Mouse (Mus musculus) intestine, embryonic 14.5 days (tissue): ENCODE data around the gene E130114P18Rik. TPM values are rescaled to one million over a fixed set of nuclear protein-coding genes. Genes with fewer than 3 reads are reported as not detected.

Experiments
- ATAC-seq: fragments of 200-750 bp; cut with Nextera tagmentation; replicated peaks from 2 replicates; pipeline ENCODE4 v1.8.0; 2017; ENCODE audit warnings: low read depth, moderate number of reproducible peaks, moderate TSS enrichment, moderate library complexity; ENCODE audit not compliant: low FRiP score, low TSS enrichment
- DNase-seq: peaks from one replicate; pipeline ENCODE4 v3.0.0-alpha.2; 2018; ENCODE audit warnings: low spot score
- H3K27ac ChIP-seq: fragments of 300-500 bp; sonication (generic); 2 replicates; pipeline ENCODE4 v1.5.1; 2014; ENCODE audit warnings: low read depth, mild to moderate bottlenecking, control low read depth
- H3K27me3 ChIP-seq: fragments of 300-500 bp; sonication (generic); replicated peaks from 2 replicates; pipeline ENCODE4 v1.6.1; 2014; ENCODE audit warnings: low read length, control low read depth; ENCODE audit not compliant: control insufficient read depth, insufficient read depth
- H3K36me3 ChIP-seq: fragments of 300-500 bp; sonication (generic); 2 replicates; pipeline ENCODE4 v1.6.1; 2014; ENCODE audit warnings: low read length, control low read depth; ENCODE audit not compliant: control insufficient read depth, insufficient read depth
- H3K4me1 ChIP-seq: fragments of 300-500 bp; sonication (generic); replicated peaks from 2 replicates; pipeline ENCODE4 v1.6.1; 2014; ENCODE audit warnings: low read length, control low read depth, mixed read lengths; ENCODE audit not compliant: control insufficient read depth, insufficient read depth
- H3K4me2 ChIP-seq: fragments of 300-500 bp; sonication (generic); 2 replicates; pipeline ENCODE4 v1.6.1; 2014; ENCODE audit warnings: low read length
- H3K4me3 ChIP-seq: fragments of 300-500 bp; sonication (generic); 2 replicates; pipeline ENCODE4 v1.5.1; 2014; ENCODE audit warnings: low read depth, low read length, control low read depth, mixed read lengths
- H3K9ac ChIP-seq: fragments of 300-500 bp; sonication (generic); 2 replicates; pipeline ENCODE4 v1.6.1; 2014; ENCODE audit warnings: mild to moderate bottlenecking, low read length
- H3K9me3 ChIP-seq: fragments of 300-500 bp; sonication (generic); 2 replicates; pipeline ENCODE4 v1.6.1; 2016; ENCODE audit warnings: low read length, control low read depth; ENCODE audit not compliant: control insufficient read depth
- WGBS: fragments of 180-500 bp; shearing (Covaris S2); extraction: QIAGEN DNeasy Blood & Tissue Kit; methylation state at CpG from one replicate; pipeline ENCODE4 v1.1.7; 2014; 5-methylcytosine and 5-hydroxymethylcytosine counted together
- polyA plus RNA-seq: library from polyadenylated mRNA; unstranded; fragments of >200 nt; fragmentation: Nextera tagmentation; extraction: Ambion mirVana; gene quantifications from 2 replicates; pipeline ENCODE4 v1.2.1, GENCODE M21; 2014

E130114P18Rik gene
- polyA plus RNA-seq, 1 experiment from 2014 or later, result 5.2 TPM

DNA sequence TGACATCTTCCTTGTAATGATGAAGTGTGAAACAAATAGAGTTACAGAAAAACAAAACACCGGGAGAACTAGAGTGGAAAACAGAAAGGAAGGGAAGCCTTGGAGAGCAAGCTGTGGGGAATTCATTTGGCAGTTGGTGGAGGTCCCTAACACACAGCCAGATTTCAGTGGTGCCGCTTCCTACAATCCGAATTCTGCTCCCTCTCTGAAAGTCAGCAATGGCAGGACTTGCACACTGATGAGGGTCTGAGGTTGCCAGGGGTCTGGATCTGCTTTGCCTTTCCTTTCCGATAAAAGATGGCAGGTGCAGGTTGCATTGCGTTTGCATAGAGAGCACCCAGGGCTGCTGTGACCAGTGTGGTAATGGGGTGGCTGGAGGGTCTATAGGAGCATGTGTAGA lies 18.1 kb upstream of the E130114P18Rik start:
- H3K36me3 ChIP-seq, result peaks cover 6% of the 10 kb centered on the region; the same call in 1 of the 2 replicates
- 86% methylated on average over 5 of the region's 5 CpGs for WGBS
- H3K4me1 ChIP-seq, result no peaks in the 10 kb centered on the region
- H3K27me3 ChIP-seq, result no peaks in the 10 kb centered on the region
- no peak overlapping the region for H3K4me3 ChIP-seq
- no peak overlapping the region for H3K27ac ChIP-seq
- H3K9me3 ChIP-seq, result no peaks in the 10 kb centered on the region
- H3K4me2 ChIP-seq, result no peak overlapping the region
- DNase-seq (no peak), ATAC-seq (no peak)
- no peak overlapping the region for H3K9ac ChIP-seq

GRCm38 (mm10) chr4:97794865-97795264 lies 17.0 kb upstream of the E130114P18Rik start:
- no peak for DNase-seq
- Histone ChIP-seq H3K4me2 (no peak overlapping the region), H3K4me1 (no peaks in the 10 kb centered on the region), H3K27me3 (no peaks in the 10 kb centered on the region), H3K4me3 (no peak overlapping the region), H3K27ac (no peak overlapping the region), H3K9me3 (no peaks in the 10 kb centered on the region), H3K36me3 (peaks cover 11% of the 10 kb centered on the region), H3K9ac (no peak overlapping the region)
- no peak for ATAC-seq
- WGBS, result 85% methylated on average over 4 of the region's 4 CpGs

DNA sequence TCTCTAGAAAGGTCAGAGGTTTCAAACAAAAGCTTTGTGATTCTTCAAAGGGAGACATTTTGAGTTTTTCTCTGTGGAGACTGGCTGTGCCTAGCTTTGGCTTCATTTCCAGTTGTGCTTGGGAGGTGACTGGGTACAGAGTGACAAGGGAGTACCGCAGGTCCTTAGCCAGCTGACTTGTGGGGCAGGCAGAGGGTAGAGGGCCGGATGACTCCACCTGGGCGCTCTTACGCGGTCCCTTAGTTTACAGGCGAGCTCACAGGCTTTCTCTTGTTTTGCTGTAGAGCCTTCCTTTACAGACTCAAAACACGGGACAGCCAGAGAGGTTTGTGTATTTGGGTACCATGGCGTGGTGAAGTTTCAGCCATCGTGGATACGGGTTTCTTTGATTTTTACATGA lies 16.1 kb upstream of the E130114P18Rik start:
- Histone ChIP-seq H3K27me3 (no peaks in the 10 kb centered on the region), H3K4me1 (no peaks in the 10 kb centered on the region), H3K9ac (no peak overlapping the region), H3K4me2 (no peak overlapping the region), H3K27ac (no peak overlapping the region), H3K9me3 (no peaks in the 10 kb centered on the region), H3K4me3 (no peak overlapping the region), H3K36me3 (peaks cover 14% of the 10 kb centered on the region)
- ATAC-seq (no peak), DNase-seq (no peak)
- 88% methylated on average over 10 of the region's 10 CpGs for whole genome bisulfite sequencing

DNA sequence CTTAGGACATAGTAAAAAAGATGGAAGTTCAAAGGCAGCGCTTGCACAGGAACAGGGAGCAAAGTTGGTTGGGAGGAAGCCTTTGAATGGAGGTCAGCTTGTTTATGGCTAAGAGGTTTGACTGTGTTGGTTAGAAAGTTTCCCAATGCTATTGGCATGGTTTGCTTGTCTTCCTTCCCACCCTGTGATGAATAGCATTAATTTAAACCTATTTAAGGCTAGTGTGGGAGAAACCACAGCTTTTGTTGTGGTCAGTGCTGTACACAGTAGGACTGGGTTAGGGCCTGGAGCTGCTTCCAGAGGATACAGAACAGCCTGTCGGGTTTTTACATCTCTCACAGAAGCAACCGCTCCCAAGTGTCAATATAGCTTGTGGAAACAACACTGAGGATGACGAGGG lies 10.7 kb upstream of the E130114P18Rik start:
- H3K4me1 ChIP-seq, result no peaks in the 10 kb centered on the region
- H3K9ac ChIP-seq, result no peak overlapping the region
- peaks cover 25% of the 10 kb centered on the region for H3K36me3 ChIP-seq
- no peak overlapping the region for H3K4me2 ChIP-seq
- DNase-seq (no peak), ATAC-seq (no peak)
- no peaks in the 10 kb centered on the region for H3K27me3 ChIP-seq
- no peaks in the 10 kb centered on the region for H3K9me3 ChIP-seq
- H3K4me3 ChIP-seq, result no peak overlapping the region
- no peak overlapping the region for H3K27ac ChIP-seq
- WGBS, result 78% methylated on average over 4 of the region's 4 CpGs

DNA sequence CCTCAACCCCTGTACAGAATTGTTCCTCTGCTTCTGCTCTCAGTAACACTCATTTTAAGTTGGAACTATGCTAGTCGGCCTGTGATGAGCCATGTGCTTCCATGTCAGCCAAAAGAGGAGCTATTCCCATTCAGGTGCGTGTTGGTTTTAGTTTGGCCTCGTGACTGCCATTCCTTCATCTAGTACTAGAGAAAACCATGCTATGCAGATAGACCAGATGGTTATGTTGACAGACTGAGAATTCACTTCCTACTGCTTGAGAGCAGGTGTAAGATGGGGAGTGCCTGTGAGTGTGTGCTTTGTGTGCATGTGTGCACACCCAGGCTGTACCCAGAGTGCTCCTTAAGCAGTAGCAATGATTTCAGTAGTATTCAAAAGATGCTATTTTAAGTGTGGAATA lies 9.6 kb upstream of the E130114P18Rik start:
- H3K4me1 ChIP-seq, result no peaks in the 10 kb centered on the region
- ATAC-seq, result no peak
- peaks cover 32% of the 10 kb centered on the region for H3K36me3 ChIP-seq
- H3K9me3 ChIP-seq, result no peaks in the 10 kb centered on the region
- H3K9ac ChIP-seq, result no peak overlapping the region
- H3K27me3 ChIP-seq, result no peaks in the 10 kb centered on the region
- H3K27ac ChIP-seq, result no peak overlapping the region
- DNase-seq, result no peak
- H3K4me3 ChIP-seq, result no peak overlapping the region
- WGBS, result 83% methylated on average over 3 of the region's 3 CpGs
- no peak overlapping the region for H3K4me2 ChIP-seq

GRCm38 (mm10) chr4:97786571-97786970 lies 8.7 kb upstream of the E130114P18Rik start:
- Histone ChIP-seq H3K27ac (no peak overlapping the region), H3K4me2 (no peak overlapping the region), H3K4me3 (no peak overlapping the region), H3K36me3 (peaks cover 31% of the 10 kb centered on the region), H3K9ac (no peak overlapping the region), H3K4me1 (no peaks in the 10 kb centered on the region), H3K27me3 (no peaks in the 10 kb centered on the region), H3K9me3 (no peaks in the 10 kb centered on the region)
- DNase-seq (no peak), ATAC-seq (no peak)
- WGBS, result 49% methylated on average over 8 of the region's 8 CpGs

DNA sequence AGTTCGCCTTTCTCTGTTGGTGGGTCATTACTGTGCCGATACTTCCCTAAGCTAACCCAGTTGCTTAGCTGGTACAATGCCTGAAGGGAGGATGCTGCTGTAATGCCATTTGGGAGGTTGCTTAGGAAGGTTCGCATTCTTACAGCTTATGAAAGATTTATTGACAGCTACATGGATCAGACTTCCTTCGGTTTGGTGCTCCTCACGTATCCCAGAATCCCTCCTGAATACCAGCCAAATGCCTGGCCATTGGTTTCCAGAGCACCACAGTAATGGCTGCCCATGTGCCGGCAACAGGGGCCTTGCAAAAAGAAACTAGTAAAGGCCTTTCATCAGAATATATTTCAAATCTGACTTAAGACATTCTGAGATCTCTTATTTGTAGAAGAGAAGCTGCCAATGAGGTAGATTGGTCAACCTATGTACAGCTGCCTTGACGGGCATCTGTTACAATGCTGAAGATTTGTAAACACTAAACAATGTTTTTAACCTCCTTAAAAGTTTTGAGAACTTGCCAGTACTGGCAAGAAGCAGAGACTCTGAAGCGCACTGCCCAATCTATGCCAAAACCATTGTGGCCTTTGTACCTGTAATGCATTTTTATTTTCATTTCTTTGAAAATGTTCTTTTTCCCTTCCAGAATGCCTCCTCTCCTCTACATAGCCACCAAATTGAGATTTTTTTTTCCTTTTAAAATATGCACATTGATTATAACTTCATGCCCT lies 7.8 kb upstream of the E130114P18Rik start:
- Histone ChIP-seq H3K36me3 (peaks cover 29% of the 10 kb centered on the region), H3K27me3 (no peaks in the 10 kb centered on the region), H3K9me3 (no peaks in the 10 kb centered on the region), H3K4me1 (0 out of 2 replicates have a peak, but pooled peaks cover 3% of the 10 kb centered on the region), H3K9ac (no peak overlapping the region), H3K4me2 (no peak overlapping the region), H3K27ac (no peak overlapping the region), H3K4me3 (no peak overlapping the region)
- DNase-seq (no peak), ATAC-seq (no peak)
- 81% methylated on average over 8 of the region's 8 CpGs for WGBS

DNA sequence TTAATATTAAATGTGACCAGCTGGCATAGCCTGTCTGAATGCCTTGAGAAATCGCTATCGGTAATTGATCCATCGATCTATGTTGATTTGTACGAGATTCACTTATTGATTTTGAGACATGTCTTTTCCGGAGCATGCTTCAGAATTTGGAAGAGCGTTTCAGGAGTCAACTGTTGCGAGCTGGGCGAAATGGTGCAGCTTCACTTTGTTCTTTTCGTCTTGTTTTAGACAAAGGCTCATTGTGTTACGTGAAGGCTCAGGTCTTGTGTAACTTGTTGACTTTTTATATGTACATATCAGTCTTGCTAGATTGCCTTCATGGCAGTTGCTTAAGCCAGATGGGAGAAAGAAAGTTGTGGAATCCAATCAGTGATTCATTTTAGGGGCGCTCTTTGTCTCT lies 6.4 kb upstream of the E130114P18Rik start:
- no peaks in the 10 kb centered on the region for H3K9me3 ChIP-seq
- ATAC-seq (no peak), DNase-seq (no peak)
- no peaks in the 10 kb centered on the region for H3K27me3 ChIP-seq
- H3K36me3 ChIP-seq, result peaks cover 22% of the 10 kb centered on the region
- 0 out of 2 replicates have a peak, but pooled peaks cover 6% of the 10 kb centered on the region for H3K4me1 ChIP-seq
- H3K27ac ChIP-seq, result no peak overlapping the region
- H3K4me2 ChIP-seq, result no peak overlapping the region
- H3K9ac ChIP-seq, result no peak overlapping the region
- 93% methylated on average over 11 of the region's 11 CpGs for WGBS
- H3K4me3 ChIP-seq, result no peak overlapping the region
